Mouse (Mus musculus): ENCODE results near the gene Nufip1. TPM values are rescaled to one million over a fixed set of nuclear protein-coding genes. Genes with fewer than 3 reads are reported as not detected.

Nufip1 gene
- total RNA-seq, 1 experiment: 13.8 TPM

GRCm38 (mm10) chr14:76149531-76150179, 39.0 kb downstream of the Nufip1 start:
- peak; percentile 75 for DNase-seq (ENCODE audit: low read depth, low spot score)
- peak overlapping the region; percentile 88; the same call in 1 of the 2 replicates for H3K27ac ChIP-seq (ENCODE audit: insufficient read depth, low read depth, low read length, poor library complexity, severe bottlenecking)
- peak overlapping the region; percentile 29 to 41; a peak in 3 of 4 replicates for H3K4me3 ChIP-seq (ENCODE audit: insufficient read depth in 1 of 2, low read depth in 1 of 2, low read length in 2 of 2, poor library complexity in 1 of 2, severe bottlenecking in 1 of 2)
- no peaks in the 10 kb centered on the region for H3K36me3 ChIP-seq (ENCODE audit: control insufficient read depth, insufficient read depth, low read length, poor library complexity, severe bottlenecking)
- in situ Hi-C loops (cut with MboI; ENCODE audit: low sequenced_read_pairs in 2 of 2, unreplicated experiment in 2 of 2): loop anchor here (10.0 to 25.0 kb wide), 2 partner anchors 313 to 315 kb away; no protein-coding TSS in a partner anchor
- H3K9me3 ChIP-seq (ENCODE audit: control insufficient read depth, insufficient read depth, low read depth, low read length): no peaks in the 10 kb centered on the region
- H3K9ac ChIP-seq (ENCODE audit: insufficient read depth, low read depth, low read length, poor library complexity, severe bottlenecking): peak overlapping the region; percentile 66; the same call in 1 of the 2 replicates
- TF ChIP-seq ZNF384 (IDR thresholded peaks at IDR 0.05; ENCODE audit: low read depth, low read length) (no peak), CHD2 (IDR thresholded peaks at IDR 0.05; ENCODE audit: low read depth, low read length) (no peak), MAFK (IDR thresholded peaks at IDR 0.05; ENCODE audit: insufficient read depth, low read depth, low read length) (no peak), ZC3H11A (IDR thresholded peaks at IDR 0.05; ENCODE audit: borderline replicate concordance, low read depth, low read length) (no peak)
- H3K4me1 ChIP-seq (ENCODE audit: control insufficient read depth in 2 of 2, insufficient read depth in 2 of 2, low read length in 2 of 2, poor library complexity in 1 of 2): peaks cover 4 to 7% of the 10 kb centered on the region in 2 experiments; a peak in 1 of 4 replicates

- peak overlapping the region; percentile 66; the same call in 1 of the 2 replicates for H3K9ac ChIP-seq (ENCODE audit: insufficient read depth, low read depth, low read length, poor library complexity, severe bottlenecking)
- H3K27ac ChIP-seq (ENCODE audit: insufficient read depth, low read depth, low read length, poor library complexity, severe bottlenecking): peak overlapping the region; percentile 88
- H3K9me3 ChIP-seq (ENCODE audit: control insufficient read depth, insufficient read depth, low read depth, low read length): no peaks in the 10 kb centered on the region
- in situ Hi-C loops (cut with MboI; ENCODE audit: low sequenced_read_pairs in 2 of 2, unreplicated experiment in 2 of 2): loop anchor here (10.0 to 25.0 kb wide), 2 partner anchors 312 to 314 kb away; no protein-coding TSS in a partner anchor
- no peak for TF ChIP-seq MAFK (IDR thresholded peaks at IDR 0.05; ENCODE audit: insufficient read depth, low read depth, low read length)
- no peak for TF ChIP-seq ZC3H11A (IDR thresholded peaks at IDR 0.05; ENCODE audit: borderline replicate concordance, low read depth, low read length)
- TF ChIP-seq HCFC1 (IDR thresholded peaks at IDR 0.05; ENCODE audit: borderline replicate concordance, insufficient read depth, low read length): no peak
- no peak for TF ChIP-seq ZNF384 (IDR thresholded peaks at IDR 0.05; ENCODE audit: low read depth, low read length)
- TF ChIP-seq CHD2 (IDR thresholded peaks at IDR 0.05; ENCODE audit: low read depth, low read length): no peak
- H3K4me1 ChIP-seq (ENCODE audit: control insufficient read depth in 2 of 2, insufficient read depth in 2 of 2, low read length in 2 of 2, poor library complexity in 1 of 2): peaks cover 0 to 7% of the 10 kb centered on the region in 2 experiments; a peak in 1 of 4 replicates
- no peaks in the 10 kb centered on the region for H3K36me3 ChIP-seq (ENCODE audit: control insufficient read depth, insufficient read depth, low read length, poor library complexity, severe bottlenecking)
- DNase-seq (ENCODE audit: low read depth, low spot score): no peak
- H3K4me3 ChIP-seq (ENCODE audit: insufficient read depth in 1 of 2, low read depth in 1 of 2, low read length in 2 of 2, poor library complexity in 1 of 2, severe bottlenecking in 1 of 2): peak overlapping the region; percentile 2 to 41; a peak in 3 of 4 replicates
Observed at GRCm38 (mm10) chr14:76150499-76150898, 39.8 kb downstream of the Nufip1 start.

GRCm38 (mm10) chr14:76151011-76151410, 40.3 kb downstream of the Nufip1 start:
- H3K9ac ChIP-seq (ENCODE audit: insufficient read depth, low read depth, low read length, poor library complexity, severe bottlenecking): peak overlapping the region; percentile 66; the same call in 1 of the 2 replicates
- DNase-seq (ENCODE audit: low read depth, low spot score): no peak
- H3K27ac ChIP-seq (ENCODE audit: insufficient read depth, low read depth, low read length, poor library complexity, severe bottlenecking): peak overlapping the region; percentile 92; the same call in 1 of the 2 replicates
- no peak for TF ChIP-seq CHD2 (IDR thresholded peaks at IDR 0.05; ENCODE audit: low read depth, low read length)
- TF ChIP-seq HCFC1 (IDR thresholded peaks at IDR 0.05; ENCODE audit: borderline replicate concordance, insufficient read depth, low read length): no peak
- TF ChIP-seq MAFK (IDR thresholded peaks at IDR 0.05; ENCODE audit: insufficient read depth, low read depth, low read length): no peak
- no peak for TF ChIP-seq ZNF384 (IDR thresholded peaks at IDR 0.05; ENCODE audit: low read depth, low read length)
- TF ChIP-seq ZC3H11A (IDR thresholded peaks at IDR 0.05; ENCODE audit: borderline replicate concordance, low read depth, low read length): no peak
- in situ Hi-C loops (cut with MboI; ENCODE audit: low sequenced_read_pairs in 2 of 2, unreplicated experiment in 2 of 2): loop anchor here (10.0 to 25.0 kb wide), 2 partner anchors 311 to 314 kb away; no protein-coding TSS in a partner anchor
- H3K4me3 ChIP-seq (ENCODE audit: insufficient read depth in 1 of 2, low read depth in 1 of 2, low read length in 2 of 2, poor library complexity in 1 of 2, severe bottlenecking in 1 of 2): peak overlapping the region; percentile 41 to 72
- no peaks in the 10 kb centered on the region for H3K9me3 ChIP-seq (ENCODE audit: control insufficient read depth, insufficient read depth, low read depth, low read length)
- no peaks in the 10 kb centered on the region for H3K36me3 ChIP-seq (ENCODE audit: control insufficient read depth, insufficient read depth, low read length, poor library complexity, severe bottlenecking)
- peaks cover 0 to 7% of the 10 kb centered on the region in 2 experiments; a peak in 1 of 4 replicates for H3K4me1 ChIP-seq (ENCODE audit: control insufficient read depth in 2 of 2, insufficient read depth in 2 of 2, low read length in 2 of 2, poor library complexity in 1 of 2)

GRCm38 (mm10) chr14:76151820-76152161, 41.1 kb downstream of the Nufip1 start:
- in situ Hi-C loops (cut with MboI; ENCODE audit: low sequenced_read_pairs in 2 of 2, unreplicated experiment in 2 of 2): loop anchor here (10.0 to 25.0 kb wide), 2 partner anchors 311 to 313 kb away; no protein-coding TSS in a partner anchor

More at GRCm38 (mm10) chr14:76151820-76152161, 41.1 kb downstream of the Nufip1 start:
- H3K4me1 ChIP-seq (ENCODE audit: control insufficient read depth in 2 of 2, insufficient read depth in 2 of 2, low read length in 2 of 2, poor library complexity in 1 of 2): peaks cover 0 to 5% of the 10 kb centered on the region in 2 experiments; a peak in 1 of 4 replicates
- H3K9ac ChIP-seq (ENCODE audit: insufficient read depth, low read depth, low read length, poor library complexity, severe bottlenecking): peak overlapping the region; percentile 93
- H3K27ac ChIP-seq (ENCODE audit: insufficient read depth, low read depth, low read length, poor library complexity, severe bottlenecking): peak overlapping the region; percentile 92
- peak overlapping the region; percentile 72 to 87 for H3K4me3 ChIP-seq (ENCODE audit: insufficient read depth in 1 of 2, low read depth in 1 of 2, low read length in 2 of 2, poor library complexity in 1 of 2, severe bottlenecking in 1 of 2)
- no peaks in the 10 kb centered on the region for H3K36me3 ChIP-seq (ENCODE audit: control insufficient read depth, insufficient read depth, low read length, poor library complexity, severe bottlenecking)
- TF ChIP-seq ZNF384 (IDR thresholded peaks at IDR 0.05; ENCODE audit: low read depth, low read length) (peak; percentile 96), CHD2 (IDR thresholded peaks at IDR 0.05; ENCODE audit: low read depth, low read length) (no peak)
- no peaks in the 10 kb centered on the region for H3K9me3 ChIP-seq (ENCODE audit: control insufficient read depth, insufficient read depth, low read depth, low read length)
- DNase-seq (ENCODE audit: low read depth, low spot score): no peak
